Mouse (Mus musculus) liver, embryonic 13.5 days (tissue): ENCODE measurements around the gene Mmp2. TPM values are rescaled to one million over a fixed set of nuclear protein-coding genes. Genes with fewer than 3 reads are reported as not detected.
"Not testable (repeated sequence)": the region's sequence is repeated elsewhere in the genome, so short reads cannot be mapped to it uniquely, and the experiment has no call there.

ENCODE experiments used
- ATAC-seq: fragments of 200-750 bp; cut with Nextera tagmentation; 2 replicates; pipeline ENCODE4 v1.8.0; 2017; ENCODE audit warnings: low read depth, mild to moderate bottlenecking, moderate number of reproducible peaks, moderate library complexity
- DNase-seq: peaks from one replicate; pipeline ENCODE4 v3.0.0; 2022
- H3K27ac ChIP-seq: fragments of 300-500 bp; sonication (generic); 2 replicates; pipeline ENCODE4 v1.5.1; 2015; ENCODE audit warnings: moderate library complexity, mild to moderate bottlenecking, inconsistent platforms
- H3K27me3 ChIP-seq: fragments of 300-500 bp; sonication (generic); 2 replicates; pipeline ENCODE4 v1.6.1; 2015; ENCODE audit warnings: mild to moderate bottlenecking, inconsistent platforms
- H3K36me3 ChIP-seq: fragments of 300-500 bp; sonication (generic); 2 replicates; pipeline ENCODE4 v1.6.1; 2015; ENCODE audit warnings: mild to moderate bottlenecking, inconsistent platforms
- H3K4me1 ChIP-seq: fragments of 300-500 bp; sonication (generic); replicated peaks from 2 replicates; pipeline ENCODE4 v1.6.1; 2015; ENCODE audit warnings: inconsistent platforms
- H3K4me2 ChIP-seq: fragments of 300-500 bp; sonication (generic); 2 replicates; pipeline ENCODE4 v1.6.1; 2015; ENCODE audit warnings: inconsistent platforms, mild to moderate bottlenecking, moderate library complexity
- H3K4me3 ChIP-seq: fragments of 300-500 bp; sonication (generic); replicated peaks from 2 replicates; pipeline ENCODE4 v1.5.1; 2015; ENCODE audit warnings: mild to moderate bottlenecking, inconsistent platforms
- H3K9ac ChIP-seq: fragments of 300-500 bp; sonication (generic); 2 replicates; pipeline ENCODE4 v1.6.1; 2015; ENCODE audit warnings: mild to moderate bottlenecking, inconsistent platforms
- H3K9me3 ChIP-seq: fragments of 300-500 bp; sonication (generic); replicated peaks from 2 replicates; pipeline ENCODE4 v1.6.1; 2016; ENCODE audit warnings: inconsistent platforms
- WGBS: fragments of 180-500 bp; shearing (Covaris S2); methylation state at CpG from one replicate; pipeline ENCODE4 v1.1.7; 2015; ENCODE audit not compliant: insufficient replicate concordance; 5-methylcytosine and 5-hydroxymethylcytosine counted together
- polyA plus RNA-seq: library from polyadenylated mRNA; unstranded; fragments of >200 nt; fragmentation: Nextera tagmentation; extraction: Ambion mirVana; gene quantifications from 2 replicates; pipeline ENCODE4 v1.2.1, GENCODE M21; 2015

The Mmp2 gene
- polyA plus RNA-seq, result 12.4 and 13.2 TPM in 2 replicates

DNA sequence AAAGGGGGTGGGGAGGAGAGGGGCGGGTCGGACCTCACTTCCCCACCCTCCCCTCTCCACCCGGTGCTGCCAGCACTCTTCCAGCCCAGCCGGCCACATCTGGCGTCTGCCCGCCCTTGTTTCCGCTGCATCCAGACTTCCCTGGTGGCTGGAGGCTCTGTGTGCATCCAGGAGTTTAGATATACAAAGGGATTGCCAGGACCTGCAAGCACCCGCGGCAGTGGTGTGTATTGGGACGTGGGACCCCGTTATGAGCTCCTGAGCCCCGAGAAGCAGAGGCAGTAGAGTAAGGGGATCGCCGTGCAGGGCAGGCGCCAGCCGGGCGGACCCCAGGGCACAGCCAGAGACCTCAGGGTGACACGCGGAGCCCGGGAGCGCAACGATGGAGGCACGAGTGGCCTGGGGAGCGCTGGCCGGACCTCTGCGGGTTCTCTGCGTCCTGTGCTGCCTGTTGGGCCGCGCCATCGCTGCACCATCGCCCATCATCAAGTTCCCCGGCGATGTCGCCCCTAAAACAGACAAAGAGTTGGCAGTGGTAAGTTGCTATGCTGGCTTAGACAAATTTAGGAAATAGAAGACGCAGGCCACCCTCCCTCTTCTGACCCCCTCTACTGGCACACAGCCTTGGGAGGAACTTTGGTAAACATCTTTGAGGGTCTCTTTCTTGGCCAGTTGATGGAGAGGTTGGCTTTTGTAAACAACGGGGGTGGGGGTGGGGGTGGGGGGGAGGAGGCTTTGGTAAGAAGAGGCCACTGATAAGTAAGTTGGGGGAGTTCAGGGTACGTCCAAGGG lies at the start of gene Mmp2:
TSS of gene Mmp2 (plus strand) at position 49 of the 792 bp plus-strand sequence.
- H3K27ac ChIP-seq, result no peak within 1 kb of the TSS
- H3K27me3 ChIP-seq, result peaks cover 20% of the 10 kb centered on the region
- H3K4me2 ChIP-seq, result peak within 1 kb of the TSS; percentile 47
- no peak within 1 kb of the TSS for H3K9ac ChIP-seq
- H3K4me3 ChIP-seq, result peak within 1 kb of the TSS; percentile 34
- no peak for ATAC-seq
- no peaks in the 10 kb centered on the region for H3K4me1 ChIP-seq
- no peaks in the 10 kb centered on the region for H3K36me3 ChIP-seq
- 3% methylated on average over 36 of the region's 37 CpGs for WGBS
- no peaks in the 10 kb centered on the region for H3K9me3 ChIP-seq
- DNase-seq, result no peak

DNA sequence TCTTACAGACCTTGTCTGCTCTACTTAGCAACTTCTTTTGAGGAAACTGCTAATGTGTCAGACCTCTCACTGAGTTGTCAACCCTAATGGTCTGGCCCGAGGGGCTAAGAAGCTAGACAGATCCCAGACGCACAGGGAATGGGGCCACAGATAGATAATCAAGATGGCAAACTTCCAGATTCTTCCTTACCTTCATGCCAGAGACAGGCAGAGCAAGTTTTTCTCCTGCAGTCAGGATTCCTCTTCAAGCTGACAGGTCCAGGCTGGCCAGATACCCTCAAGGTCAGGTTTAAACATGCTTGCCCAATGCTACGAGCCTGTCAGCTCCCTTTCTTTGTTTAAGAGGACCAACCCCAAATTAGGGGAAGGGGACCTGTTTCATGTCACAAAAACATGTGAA lies 46.1 kb upstream of the Mmp2 start:
- no peak for ATAC-seq
- H3K9ac ChIP-seq, result no peak overlapping the region
- no peak overlapping the region for H3K4me3 ChIP-seq
- H3K4me2 ChIP-seq, result no peak overlapping the region
- H3K4me1 ChIP-seq, result no peaks in the 10 kb centered on the region
- no peaks in the 10 kb centered on the region for H3K36me3 ChIP-seq
- no peaks in the 10 kb centered on the region for H3K27me3 ChIP-seq
- H3K27ac ChIP-seq, result no peak overlapping the region
- DNase-seq, result no peak
- no peaks in the 10 kb centered on the region for H3K9me3 ChIP-seq
- 48% methylated on average over 3 of the region's 3 CpGs for WGBS

DNA sequence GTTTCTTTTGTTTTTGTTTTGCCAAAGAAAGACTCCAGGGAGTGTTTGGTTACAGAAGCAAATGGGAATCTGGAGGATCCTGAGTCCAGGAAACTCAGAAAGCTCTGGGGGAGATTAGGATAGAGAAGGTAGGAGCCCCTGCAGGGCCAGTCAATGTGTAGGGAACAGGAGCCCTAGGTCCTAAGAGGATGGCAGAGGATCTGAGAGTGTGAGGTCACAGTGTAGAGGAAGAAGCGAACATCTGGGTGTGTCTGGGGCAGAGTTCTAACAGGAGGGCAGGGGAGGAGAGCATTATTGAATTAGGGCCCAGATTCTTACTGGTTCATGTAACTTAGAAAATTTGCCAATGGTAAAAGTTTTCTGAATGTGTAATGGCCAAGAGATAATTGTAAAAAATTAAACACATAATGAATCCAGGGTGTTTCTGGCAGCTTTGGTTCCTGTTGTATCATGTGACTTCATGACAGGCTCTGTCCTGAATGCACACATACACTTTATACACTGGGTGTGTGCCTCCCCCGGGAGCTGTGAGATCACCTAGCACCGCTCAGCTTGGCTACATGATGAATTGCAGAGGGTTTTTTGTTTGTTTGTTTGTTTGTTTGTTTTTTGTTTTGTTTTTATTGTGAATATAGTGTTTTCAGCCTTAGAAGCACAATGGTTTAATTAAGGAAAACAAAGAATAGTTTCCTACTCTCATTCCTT lies 43.0 kb upstream of the Mmp2 start:
- 51% methylated on average over 3 of the region's 3 CpGs for WGBS
- no peak for DNase-seq
- Histone ChIP-seq H3K27me3 (no peaks in the 10 kb centered on the region), H3K4me1 (no peaks in the 10 kb centered on the region), H3K9ac (no peak overlapping the region), H3K9me3 (no peaks in the 10 kb centered on the region), H3K27ac (no peak overlapping the region), H3K36me3 (no peaks in the 10 kb centered on the region), H3K4me2 (no peak overlapping the region), H3K4me3 (no peak overlapping the region)
- no peak for ATAC-seq

- DNase-seq, result no peak
- no peak overlapping the region for H3K4me2 ChIP-seq
- no peaks in the 10 kb centered on the region for H3K27me3 ChIP-seq
- H3K36me3 ChIP-seq, result no peaks in the 10 kb centered on the region
- no peak for ATAC-seq
- H3K4me3 ChIP-seq, result no peak overlapping the region
- WGBS, result 59% methylated on average over 3 of the region's 3 CpGs
- H3K27ac ChIP-seq, result no peak overlapping the region
- H3K4me1 ChIP-seq, result no peaks in the 10 kb centered on the region
- H3K9me3 ChIP-seq, result no peaks in the 10 kb centered on the region
- H3K9ac ChIP-seq, result no peak overlapping the region
These were observed 36.3 kb upstream of the Mmp2 start for GRCm38 (mm10) chr8:92790835-92791234.

- H3K27me3 ChIP-seq, DNase-seq, H3K4me2 ChIP-seq, H3K4me3 ChIP-seq, H3K27ac ChIP-seq, ATAC-seq, H3K9ac ChIP-seq, H3K36me3 ChIP-seq, H3K9me3 ChIP-seq, H3K4me1 ChIP-seq: not testable (repeated sequence)
- 52% methylated on average over 2 of the region's 2 CpGs for WGBS
These were observed 35.1 kb upstream of the Mmp2 start for GRCm38 (mm10) chr8:92791999-92792398.

GRCm38 (mm10) chr8:92793852-92794580 lies 33.1 kb upstream of the Mmp2 start:
- no peaks in the 10 kb centered on the region for H3K9me3 ChIP-seq
- no peaks in the 10 kb centered on the region for H3K36me3 ChIP-seq
- no peak overlapping the region for H3K4me2 ChIP-seq
- DNase-seq (no peak), ATAC-seq (no peak)
- H3K27me3 ChIP-seq, result no peaks in the 10 kb centered on the region
- no peak overlapping the region for H3K27ac ChIP-seq
- H3K9ac ChIP-seq, result no peak overlapping the region
- no peak overlapping the region for H3K4me3 ChIP-seq
- WGBS, result 34% methylated on average over 14 of the region's 14 CpGs
- no peaks in the 10 kb centered on the region for H3K4me1 ChIP-seq

DNA sequence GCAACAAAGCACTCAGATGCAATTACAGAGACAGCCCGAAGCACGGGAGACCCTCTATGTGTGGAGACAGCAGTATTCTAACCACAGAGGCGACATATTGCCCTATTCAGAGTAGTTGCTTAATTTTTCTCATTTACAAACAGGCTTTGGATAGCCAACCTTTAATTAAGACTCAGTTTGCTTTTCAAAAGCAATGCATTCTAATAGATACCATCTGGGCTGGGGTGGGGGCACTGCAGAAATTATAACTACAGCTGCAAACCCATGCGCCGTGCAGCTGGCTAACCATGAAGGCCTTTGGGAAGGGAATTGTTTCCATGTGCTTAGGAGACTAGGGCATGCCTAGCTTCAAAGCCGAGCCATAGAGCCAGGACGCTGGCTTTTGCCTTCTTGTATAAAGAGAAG lies 29.6 kb upstream of the Mmp2 start:
- Histone ChIP-seq H3K27ac (no peak overlapping the region), H3K36me3 (no peaks in the 10 kb centered on the region), H3K4me3 (no peak overlapping the region), H3K27me3 (no peaks in the 10 kb centered on the region), H3K9ac (no peak overlapping the region), H3K9me3 (no peaks in the 10 kb centered on the region), H3K4me2 (no peak overlapping the region), H3K4me1 (no peaks in the 10 kb centered on the region)
- ATAC-seq (no peak), DNase-seq (no peak)
- 69% methylated on average over 7 of the region's 7 CpGs for WGBS

DNA sequence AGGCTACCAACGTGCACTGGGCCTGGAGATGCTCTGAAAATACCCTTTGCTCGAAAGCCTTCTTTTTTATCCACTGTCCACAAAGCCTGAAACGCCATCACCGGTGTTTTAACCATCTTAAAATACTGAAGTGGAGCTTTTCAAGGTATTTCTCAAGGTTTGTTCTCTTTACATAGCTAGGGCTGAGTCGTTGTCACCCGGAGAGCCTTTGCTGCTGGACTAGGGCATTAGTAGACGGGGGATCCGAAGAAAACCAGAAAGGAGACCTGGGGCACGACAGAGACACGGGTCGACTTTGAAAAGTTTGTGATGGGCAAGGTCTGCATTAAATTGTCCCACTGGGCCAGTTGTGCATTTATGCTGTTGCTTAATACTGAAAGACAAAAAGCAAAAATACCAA lies 27.7 kb upstream of the Mmp2 start:
- H3K4me2 ChIP-seq, result no peak overlapping the region
- H3K9me3 ChIP-seq, result no peaks in the 10 kb centered on the region
- H3K9ac ChIP-seq, result no peak overlapping the region
- H3K36me3 ChIP-seq, result no peaks in the 10 kb centered on the region
- no peaks in the 10 kb centered on the region for H3K27me3 ChIP-seq
- no peak for ATAC-seq
- no peak overlapping the region for H3K4me3 ChIP-seq
- WGBS, result 72% methylated on average over 11 of the region's 11 CpGs
- DNase-seq, result no peak
- H3K4me1 ChIP-seq, result no peaks in the 10 kb centered on the region
- H3K27ac ChIP-seq, result no peak overlapping the region

- 61% methylated on average over 8 of the region's 8 CpGs for WGBS
- DNase-seq, result no peak
- Histone ChIP-seq H3K27me3 (no peaks in the 10 kb centered on the region), H3K36me3 (no peaks in the 10 kb centered on the region), H3K4me2 (no peak overlapping the region), H3K4me1 (no peaks in the 10 kb centered on the region), H3K9me3 (no peaks in the 10 kb centered on the region), H3K9ac (no peak overlapping the region), H3K4me3 (no peak overlapping the region), H3K27ac (no peak overlapping the region)
- no peak for ATAC-seq
These were observed 25.9 kb upstream of the Mmp2 start for GRCm38 (mm10) chr8:92801231-92801630.

DNA sequence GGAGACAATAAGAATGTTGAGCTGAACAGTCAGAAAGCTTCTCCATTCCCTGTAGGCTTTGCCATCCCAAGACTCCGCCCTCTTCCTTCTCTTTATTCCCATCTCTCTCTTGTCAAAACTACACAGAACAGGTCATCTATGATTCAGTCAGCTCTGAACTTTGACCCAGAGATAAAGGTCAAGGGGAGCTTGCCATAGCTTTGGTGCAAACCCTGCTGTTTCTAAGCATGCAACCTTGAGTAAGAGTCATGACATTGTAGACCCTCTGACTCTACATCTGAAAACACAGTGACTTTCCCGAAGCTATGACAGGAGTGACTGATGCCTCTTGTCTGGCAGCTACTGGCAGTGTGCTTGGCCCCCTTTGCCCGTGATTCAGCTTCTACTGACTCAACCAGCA lies 24.5 kb upstream of the Mmp2 start:
- H3K4me2 ChIP-seq, result no peak overlapping the region
- WGBS, result 48% methylated on average over 3 of the region's 3 CpGs
- no peaks in the 10 kb centered on the region for H3K9me3 ChIP-seq
- no peak overlapping the region for H3K4me3 ChIP-seq
- H3K4me1 ChIP-seq, result no peaks in the 10 kb centered on the region
- DNase-seq (no peak), ATAC-seq (no peak)
- no peaks in the 10 kb centered on the region for H3K36me3 ChIP-seq
- H3K9ac ChIP-seq, result no peak overlapping the region
- no peak overlapping the region for H3K27ac ChIP-seq
- H3K27me3 ChIP-seq, result no peaks in the 10 kb centered on the region

GRCm38 (mm10) chr8:92812773-92813172 lies 14.3 kb upstream of the Mmp2 start:
- Histone ChIP-seq H3K9me3 (no peaks in the 10 kb centered on the region), H3K27me3 (no peaks in the 10 kb centered on the region), H3K27ac (no peak overlapping the region), H3K4me3 (no peak overlapping the region), H3K4me1 (no peaks in the 10 kb centered on the region), H3K36me3 (no peaks in the 10 kb centered on the region), H3K4me2 (no peak overlapping the region), H3K9ac (no peak overlapping the region)
- ATAC-seq (no peak), DNase-seq (no peak)
- WGBS, result 52% methylated on average over 2 of the region's 2 CpGs
